Mouse (Mus musculus) small intestine, adult 2 months (tissue): ENCODE measurements around the gene Sema4b.

ENCODE experiments used
- CTCF ChIP-seq: fragments of 200-500 bp; IDR thresholded peaks from 2 replicates; pipeline ENCODE4 v1.5.1; 2012; ENCODE audit warnings: low read depth, mild to moderate bottlenecking, control low read depth, inconsistent platforms, low read length, moderate library complexity, mixed read lengths; ENCODE audit not compliant: insufficient replicate concordance, insufficient read length; ENCODE audit errors: extremely low read depth
- POLR2A ChIP-seq: fragments of 200-500 bp; IDR thresholded peaks from 2 replicates; pipeline ENCODE4 v1.6.1; 2012; ENCODE audit warnings: low read depth, mild to moderate bottlenecking, control low read depth, inconsistent platforms, low read length, moderate library complexity

DNA sequence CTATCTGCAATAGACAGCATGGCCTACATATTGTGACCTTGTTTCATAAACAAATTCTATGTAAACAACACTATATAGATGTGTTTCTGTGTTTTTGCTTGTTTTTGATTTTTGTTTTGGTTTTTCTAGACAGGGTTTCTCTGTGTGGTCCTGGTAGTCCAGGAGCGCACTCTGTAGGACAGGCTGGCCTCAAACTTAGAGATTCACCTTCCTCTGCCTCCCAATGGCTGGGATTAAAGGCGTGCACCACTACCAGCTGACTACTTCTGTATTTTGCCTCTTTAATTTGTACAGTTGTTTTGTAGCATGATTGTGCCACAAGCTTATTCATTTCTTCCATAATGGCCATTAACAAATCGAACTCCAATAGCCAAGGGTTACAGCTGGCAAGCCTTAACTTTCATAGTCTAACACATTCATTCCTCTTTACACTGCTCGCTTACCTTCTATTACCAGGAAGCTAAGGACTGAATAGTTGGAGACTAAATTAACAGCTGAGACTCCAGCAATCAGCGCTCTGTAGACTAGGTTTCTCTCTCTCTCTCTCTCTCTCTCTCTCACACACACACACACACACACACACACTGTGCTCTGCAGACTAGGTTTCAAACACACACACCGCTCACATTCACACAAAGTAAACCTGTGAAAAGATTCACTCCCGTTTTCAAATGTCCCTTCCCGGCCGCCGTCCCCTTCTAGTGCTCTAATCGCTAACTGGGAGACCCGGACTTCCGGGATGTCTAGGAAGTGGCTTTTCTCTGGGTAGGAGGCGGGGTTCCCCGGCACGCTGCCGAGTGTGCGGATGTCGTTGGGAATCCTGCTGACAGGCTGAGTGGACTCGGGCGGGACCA, 82.5 kb downstream of the Sema4b start, which contains the start of gene Vps33b:
- TF ChIP-seq CTCF (no peak), POLR2A (peak; percentile 60; the same call in 1 of the 2 replicates)
